Mouse (Mus musculus): ENCODE results near the gene Mylk4.

Gene Mylk4

GRCm38 (mm10) chr13:32712568-32712967 lies 71.2 kb downstream of the Mylk4 start:
- DNase-seq (ENCODE audit: low read depth, low spot score): no peak

- no peak for DNase-seq (ENCODE audit: low read depth, low spot score)
These were observed 75.9 kb downstream of the Mylk4 start for GRCm38 (mm10) chr13:32707894-32708293.

- DNase-seq (ENCODE audit: low read depth, low spot score): no peak
These were observed 77.0 kb downstream of the Mylk4 start for GRCm38 (mm10) chr13:32706651-32707288.

- DNase-seq (ENCODE audit: low read depth, low spot score): no peak
These were observed 78.4 kb downstream of the Mylk4 start for GRCm38 (mm10) chr13:32705315-32705714.

- DNase-seq (ENCODE audit: low read depth, low spot score): no peak
These were observed 78.8 kb downstream of the Mylk4 start for GRCm38 (mm10) chr13:32704911-32705310.

GRCm38 (mm10) chr13:32701564-32701963 lies 82.2 kb downstream of the Mylk4 start:
- DNase-seq (ENCODE audit: low read depth, low spot score): no peak

GRCm38 (mm10) chr13:32699376-32699775 lies 84.4 kb downstream of the Mylk4 start:
- no peak for DNase-seq (ENCODE audit: low read depth, low spot score)

GRCm38 (mm10) chr13:32698956-32699355 lies 84.8 kb downstream of the Mylk4 start:
- DNase-seq (ENCODE audit: low read depth, low spot score): no peak

GRCm38 (mm10) chr13:32693886-32694455 lies 89.8 kb downstream of the Mylk4 start:
- no peak for DNase-seq (ENCODE audit: low read depth, low spot score)

- no peak for DNase-seq (ENCODE audit: low read depth, low spot score)
These were observed 91.2 kb downstream of the Mylk4 start for GRCm38 (mm10) chr13:32692563-32692962.

GRCm38 (mm10) chr13:32690279-32690678 lies 93.5 kb downstream of the Mylk4 start:
- no peak for DNase-seq (ENCODE audit: low read depth, low spot score)

- DNase-seq (ENCODE audit: low read depth, low spot score): peak; percentile 60
These were observed 102.8 kb downstream of the Mylk4 start for GRCm38 (mm10) chr13:32680868-32681515.

GRCm38 (mm10) chr13:32680121-32680551 lies 103.6 kb downstream of the Mylk4 start:
- DNase-seq (ENCODE audit: low read depth, low spot score): no peak

- DNase-seq (ENCODE audit: low read depth, low spot score): no peak
These were observed 104.8 kb downstream of the Mylk4 start for GRCm38 (mm10) chr13:32678998-32679397.

GRCm38 (mm10) chr13:32670782-32671181 lies 113.0 kb downstream of the Mylk4 start:
- no peak for DNase-seq (ENCODE audit: low read depth, low spot score)

- no peak for DNase-seq (ENCODE audit: low read depth, low spot score)
These were observed 115.5 kb downstream of the Mylk4 start for GRCm38 (mm10) chr13:32668296-32668695.

GRCm38 (mm10) chr13:32667386-32667785 lies 116.4 kb downstream of the Mylk4 start:
- no peak for DNase-seq (ENCODE audit: low read depth, low spot score)

GRCm38 (mm10) chr13:32662041-32662440 lies 121.7 kb downstream of the Mylk4 start:
- DNase-seq (ENCODE audit: low read depth, low spot score): peak; percentile 28

GRCm38 (mm10) chr13:32660294-32660693 lies 123.5 kb downstream of the Mylk4 start:
- no peak for DNase-seq (ENCODE audit: low read depth, low spot score)

- DNase-seq (ENCODE audit: low read depth, low spot score): no peak
These were observed 124.5 kb downstream of the Mylk4 start for GRCm38 (mm10) chr13:32659271-32659670.

GRCm38 (mm10) chr13:32657583-32657982 lies 126.2 kb downstream of the Mylk4 start:
- DNase-seq (ENCODE audit: low read depth, low spot score): no peak

All from A20 (cell line).